Mouse (Mus musculus) G1E (cell line): ENCODE measurements around the gene Atp6v1g1.

ENCODE experiments used
- CTCF ChIP-seq: IDR thresholded peaks from 2 replicates; pipeline ENCODE4 v1.5.1; 2012; ENCODE audit warnings: low read depth, low read length, inconsistent platforms, mixed read lengths
- GATA1 ChIP-seq: IDR thresholded peaks from 2 replicates; pipeline ENCODE4 v1.6.1; 2012; ENCODE audit warnings: borderline replicate concordance, low read length, inconsistent platforms, mixed read lengths
- GATA2 ChIP-seq: IDR thresholded peaks from 2 replicates; pipeline ENCODE4 v1.6.1; 2012; ENCODE audit warnings: low read depth, low read length, inconsistent platforms, borderline replicate concordance
- POLR2AphosphoS5 ChIP-seq: IDR thresholded peaks from 2 replicates; pipeline ENCODE4 v1.6.1; 2012; ENCODE audit warnings: low read depth, low read length, inconsistent platforms; ENCODE audit not compliant: insufficient replicate concordance
- TAL1 ChIP-seq: conservative IDR thresholded peaks from 2 replicates; pipeline ENCODE4 v1.6.1; 2012; ENCODE audit warnings: low read depth, low read length, inconsistent platforms, mixed read lengths

- TF ChIP-seq TAL1 (no peak), CTCF (no peak), POLR2AphosphoS5 (no peak), GATA1 (no peak), GATA2 (no peak)
These were observed 29.6 kb upstream of the Atp6v1g1 start for GRCm38 (mm10) chr4:63515021-63515420.
